In the genomic region with DNA sequence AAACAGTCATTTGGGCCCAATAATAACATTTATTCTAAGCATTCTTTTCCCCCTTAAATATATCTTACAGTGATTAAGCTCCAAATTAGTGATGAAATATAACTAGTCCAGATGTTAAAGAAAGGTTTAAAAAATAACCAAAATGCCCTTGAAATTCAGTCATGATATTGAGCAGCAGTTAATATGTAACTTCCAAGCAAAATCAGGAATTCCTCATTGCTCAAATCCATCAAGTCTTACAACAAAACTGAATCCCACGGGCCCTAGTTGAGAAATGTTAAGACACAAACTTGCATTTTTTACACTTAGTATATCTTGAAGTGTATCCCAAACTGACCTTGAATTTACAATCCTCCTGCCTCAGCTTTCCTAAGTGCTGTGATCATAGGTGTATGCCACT, we compare ENCODE assay signal across 19 mouse cellular contexts.
"Had no signal": no experiment of that assay in that cellular context is flagged by ENCODE, and none has a peak within 500 bp of the region (broad histone marks: within the 10 kb centered on the region; RNA-seq: fewer than 3 reads in every experiment).

No protein-coding gene starts in this region.

- H3K4me3 ChIP-seq: midbrain, embryonic 10.5 days; midbrain, embryonic 12.5 days; myocyte; neural tube, embryonic 13.5 days; neural tube, embryonic 15.5 days had no signal

- H3K9me3 ChIP-seq: midbrain, embryonic 10.5 days; midbrain, embryonic 12.5 days; neural tube, embryonic 13.5 days; neural tube, embryonic 15.5 days had no signal

- H3K4me2 ChIP-seq: lung, embryonic 14.5 days; midbrain, embryonic 12.5 days; neural tube, embryonic 13.5 days; neural tube, embryonic 15.5 days had no signal

- DNase-seq: lung, adult 18-20 months; lung, embryonic 14.5 days; lung, postnatal 10 days; lung, postnatal 4 days; midbrain, embryonic 14.5 days; retina, postnatal 1 day; right cerebral cortex, adult 18-20 months; right cerebral cortex, postnatal 25 days; right cerebral cortex, postnatal 4 days; spleen, adult 18-20 months; thymus, adult 18-20 months; thymus, postnatal 14 days; thymus, postnatal 36 days had no signal

- H3K9ac ChIP-seq: lung, embryonic 14.5 days; midbrain, embryonic 12.5 days; neural tube, embryonic 13.5 days; neural tube, embryonic 15.5 days had no signal

- H3K27ac ChIP-seq: midbrain, embryonic 10.5 days; midbrain, embryonic 12.5 days; neural tube, embryonic 13.5 days; neural tube, embryonic 15.5 days had no signal

- H3K27me3 ChIP-seq: midbrain, embryonic 12.5 days; neural tube, embryonic 13.5 days; neural tube, embryonic 15.5 days had no signal

- ATAC-seq: midbrain, embryonic 16.5 days had no signal
